Mouse (Mus musculus) cortical plate, adult 2 months (tissue): ENCODE results near the gene Mvb12b. TPM values are rescaled to one million over a fixed set of nuclear protein-coding genes. Genes with fewer than 3 reads are reported as not detected.

Source experiments
- H3K27ac ChIP-seq: fragments of 200-500 bp; 2 replicates; pipeline ENCODE4 v1.5.1; 2012; ENCODE audit warnings: low read length, control low read depth, inconsistent platforms; ENCODE audit not compliant: insufficient read depth
- H3K4me1 ChIP-seq: fragments of 200-500 bp; 2 replicates; pipeline ENCODE4 v1.6.1; 2011; ENCODE audit warnings: low read length; ENCODE audit not compliant: control insufficient read depth, insufficient read depth
- H3K4me3 ChIP-seq: fragments of 200-500 bp; 2 replicates; pipeline ENCODE4 v1.5.1; 2011; ENCODE audit warnings: mild to moderate bottlenecking, low read length, control low read depth; ENCODE audit not compliant: insufficient read depth
- CTCF ChIP-seq: fragments of 200-500 bp; IDR thresholded peaks from 2 replicates; pipeline ENCODE4 v1.5.1; 2011; ENCODE audit warnings: mild to moderate bottlenecking, control low read depth, low read length; ENCODE audit not compliant: insufficient read depth; ENCODE audit errors: extremely low read depth
- POLR2A ChIP-seq: fragments of 200-500 bp; IDR thresholded peaks from 2 replicates; pipeline ENCODE4 v1.6.1; 2011; ENCODE audit warnings: mild to moderate bottlenecking, low read length, control low read depth; ENCODE audit not compliant: insufficient read depth; ENCODE audit errors: extremely low read depth
- polyA plus RNA-seq: library from polyadenylated mRNA; depleted of rRNA; stranded (reverse); fragments of >200 nt; gene quantifications from 2 replicates; pipeline ENCODE4 v1.2.3, GENCODE M21; 2012

The Mvb12b gene
- polyA plus RNA-seq, 1 experiment: 70.7 TPM

- Histone ChIP-seq H3K4me1 (peaks cover 5% of the 10 kb centered on the region), H3K27ac (peak overlapping the region; percentile 93), H3K4me3 (peak overlapping the region; percentile 30)
- TF ChIP-seq CTCF: no peak
- TF ChIP-seq POLR2A: no peak
These were observed 297 bp upstream of the Mvb12b start for GRCm38 (mm10) chr2:33888100-33888385.

- Histone ChIP-seq H3K27ac (peak overlapping the region; percentile 87), H3K4me3 (peak overlapping the region; percentile 81), H3K4me1 (peaks cover 5% of the 10 kb centered on the region)
- TF ChIP-seq POLR2A (no peak), CTCF (no peak)
These were observed 1.1 kb downstream of the Mvb12b start for GRCm38 (mm10) chr2:33886386-33887327.

- Histone ChIP-seq H3K27ac (no peak overlapping the region), H3K4me3 (no peak overlapping the region)
These were observed 2.5 kb downstream of the Mvb12b start for GRCm38 (mm10) chr2:33885264-33885651.

GRCm38 (mm10) chr2:33884623-33885263 is 3.0 kb downstream of the Mvb12b start:
- H3K27ac ChIP-seq: no peak overlapping the region
- H3K4me3 ChIP-seq: no peak overlapping the region
- H3K4me1 ChIP-seq: peaks cover 5% of the 10 kb centered on the region
- TF ChIP-seq CTCF (no peak), POLR2A (no peak)

More at GRCm38 (mm10) chr2:33885264-33885651, 2.5 kb downstream of the Mvb12b start:
- no peak for TF ChIP-seq CTCF
- TF ChIP-seq POLR2A: no peak
- H3K4me1 ChIP-seq: peaks cover 5% of the 10 kb centered on the region

- Histone ChIP-seq H3K27ac (no peak overlapping the region), H3K4me1 (peaks cover 3% of the 10 kb centered on the region; the same call in 1 of the 2 replicates), H3K4me3 (no peak overlapping the region)
- TF ChIP-seq CTCF: no peak
- TF ChIP-seq POLR2A: no peak
These were observed 8.5 kb downstream of the Mvb12b start for GRCm38 (mm10) chr2:33879223-33879622.

- no peak for TF ChIP-seq CTCF
- no peak for TF ChIP-seq POLR2A
- H3K27ac ChIP-seq: no peak overlapping the region
- H3K4me1 ChIP-seq: peaks cover 3% of the 10 kb centered on the region; the same call in 1 of the 2 replicates
- no peak overlapping the region for H3K4me3 ChIP-seq
These were observed 9.3 kb downstream of the Mvb12b start for GRCm38 (mm10) chr2:33878437-33878836.

- TF ChIP-seq POLR2A (no peak), CTCF (no peak)
- peaks cover 3% of the 10 kb centered on the region; the same call in 1 of the 2 replicates for H3K4me1 ChIP-seq
- no peak overlapping the region for H3K27ac ChIP-seq
- no peak overlapping the region for H3K4me3 ChIP-seq
These were observed 9.9 kb downstream of the Mvb12b start for GRCm38 (mm10) chr2:33877663-33878360.

GRCm38 (mm10) chr2:33876529-33877290 is 11.0 kb downstream of the Mvb12b start:
- Histone ChIP-seq H3K4me3 (no peak overlapping the region), H3K27ac (peak overlapping the region; percentile 43), H3K4me1 (peaks cover 3% of the 10 kb centered on the region; the same call in 1 of the 2 replicates)
- TF ChIP-seq POLR2A: peak; percentile 42; the same call in 1 of the 2 replicates
- TF ChIP-seq CTCF: no peak

- Histone ChIP-seq H3K4me1 (peaks cover 3% of the 10 kb centered on the region; the same call in 1 of the 2 replicates), H3K4me3 (no peak overlapping the region), H3K27ac (no peak overlapping the region)
- no peak for TF ChIP-seq POLR2A
- TF ChIP-seq CTCF: no peak
These were observed 12.2 kb downstream of the Mvb12b start for GRCm38 (mm10) chr2:33875594-33875993.
